15 mouse cellular contexts compared by ENCODE assay signal in the genomic region with DNA sequence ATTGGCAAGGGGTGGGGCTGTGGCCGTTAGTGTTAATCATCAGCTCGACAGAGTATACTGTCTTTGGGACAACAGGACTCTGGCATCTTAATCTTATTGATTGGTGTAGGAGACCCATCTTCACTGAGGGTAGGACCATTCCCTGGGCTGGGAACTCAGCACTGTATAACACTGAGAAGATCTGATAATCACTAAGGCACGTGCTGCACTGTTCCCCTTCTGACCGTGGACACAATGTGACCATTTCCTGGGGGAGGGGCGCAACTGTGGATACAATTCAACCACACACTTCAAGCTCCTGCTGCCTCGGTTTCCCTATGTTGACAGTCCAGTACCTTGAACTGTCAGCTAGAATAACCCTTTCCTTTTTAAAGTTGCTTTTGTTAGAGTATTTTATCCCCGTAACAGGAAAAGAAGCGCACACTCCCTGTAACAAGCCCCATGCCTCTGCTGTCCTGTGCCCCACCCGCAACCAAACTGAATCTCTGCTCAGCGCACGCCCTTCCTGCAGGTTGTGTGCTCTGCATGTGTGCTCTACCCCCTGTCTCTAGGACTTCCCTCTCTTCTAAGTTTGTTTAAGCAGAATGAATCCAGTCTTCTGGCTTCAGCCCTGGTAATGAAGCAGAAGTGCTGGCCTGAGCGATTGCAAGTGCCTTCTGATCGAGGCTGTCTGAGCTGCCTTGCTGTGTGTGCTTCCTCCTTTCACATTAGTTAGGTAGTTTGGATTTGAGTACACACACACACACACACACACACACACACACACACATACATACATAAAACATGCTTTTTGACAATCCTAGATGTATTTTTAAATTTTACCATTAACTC. TPM values are rescaled to one million over a fixed set of nuclear protein-coding genes. Genes with fewer than 3 reads are reported as not detected.
DNase-seq lines count a peak whose midpoint lies in the region; ATAC-seq and TF ChIP-seq lines count a peak whose summit lies in the region.
"Had no signal": no experiment of that assay in that cellular context is flagged by ENCODE, and none has a peak within 500 bp of the region (broad histone marks: within the 10 kb centered on the region; RNA-seq: fewer than 3 reads in every experiment).

No protein-coding gene starts in this region.

- WGBS in lung, embryonic 16.5 days, result 52% methylated on average over 13 of the region's 13 CpGs
- WGBS in liver, postnatal 0 days (ENCODE audit: insufficient replicate concordance), result 24% methylated on average over 13 of the region's 13 CpGs
- 52% methylated on average over 13 of the region's 13 CpGs for WGBS in stomach, embryonic 16.5 days
- 61% methylated on average over 13 of the region's 13 CpGs for WGBS in kidney, embryonic 15.5 days
- WGBS in forebrain, embryonic 13.5 days, result 76% methylated on average over 13 of the region's 13 CpGs

- no peaks in the 10 kb centered on the region for H3K36me3 ChIP-seq in lung, embryonic 16.5 days (ENCODE audit: control insufficient read depth, insufficient read depth, low read length)
- no peaks in the 10 kb centered on the region for H3K36me3 ChIP-seq in liver, postnatal 0 days (replicated peaks; ENCODE audit: insufficient read depth, low read length)
- no peaks in the 10 kb centered on the region for H3K36me3 ChIP-seq in stomach, embryonic 16.5 days (ENCODE audit: control insufficient read depth, insufficient read depth, low read length)
- no peaks in the 10 kb centered on the region for H3K36me3 ChIP-seq in kidney, embryonic 15.5 days
- no peaks in the 10 kb centered on the region for H3K36me3 ChIP-seq in forebrain, embryonic 13.5 days (ENCODE audit: poor library complexity, severe bottlenecking)
- H3K36me3 ChIP-seq: heart, embryonic 15.5 days had no signal

- peaks cover 34% of the 10 kb centered on the region for H3K4me1 ChIP-seq in lung, embryonic 16.5 days (replicated peaks; ENCODE audit: control insufficient read depth, insufficient read depth, low read length)
- H3K4me1 ChIP-seq in liver, postnatal 0 days (ENCODE audit: insufficient read depth), result peaks cover 29% of the 10 kb centered on the region
- peaks cover 41% of the 10 kb centered on the region for H3K4me1 ChIP-seq in stomach, embryonic 16.5 days (ENCODE audit: control insufficient read depth, insufficient read depth, low read length)
- peaks cover 63% of the 10 kb centered on the region for H3K4me1 ChIP-seq in kidney, embryonic 15.5 days
- peaks cover 16% of the 10 kb centered on the region for H3K4me1 ChIP-seq in forebrain, embryonic 13.5 days

- no peaks in the 10 kb centered on the region for H3K27me3 ChIP-seq in lung, embryonic 16.5 days (ENCODE audit: control insufficient read depth, insufficient read depth, low read depth, low read length)
- H3K27me3 ChIP-seq in liver, postnatal 0 days (ENCODE audit: insufficient read depth, low read length), result no peaks in the 10 kb centered on the region
- H3K27me3 ChIP-seq in stomach, embryonic 16.5 days (ENCODE audit: control insufficient read depth, insufficient read depth, low read length), result no peaks in the 10 kb centered on the region
- no peaks in the 10 kb centered on the region for H3K27me3 ChIP-seq in kidney, embryonic 15.5 days
- H3K27me3 ChIP-seq in forebrain, embryonic 13.5 days, result no peaks in the 10 kb centered on the region
- H3K27me3 ChIP-seq: CH12.LX; heart, embryonic 15.5 days had no signal

- no peak overlapping the region for H3K9ac ChIP-seq in lung, embryonic 16.5 days (ENCODE audit: low read length)
- no peak overlapping the region for H3K9ac ChIP-seq in liver, postnatal 0 days (replicated peaks)
- H3K9ac ChIP-seq in stomach, embryonic 16.5 days (ENCODE audit: low read length), result no peak overlapping the region
- no peak overlapping the region for H3K9ac ChIP-seq in kidney, embryonic 15.5 days
- H3K9ac ChIP-seq in forebrain, embryonic 13.5 days, result no peak overlapping the region
- H3K9ac ChIP-seq: heart, embryonic 15.5 days had no signal

- ATAC-seq in lung, embryonic 16.5 days (ENCODE audit: low read depth), result peak; percentile 61
- ATAC-seq in hematopoietic stem cell, adult 5-6 weeks (replicated peaks in 1 of 2; ENCODE audit: insufficient read depth in 1 of 2, low FRiP score in 2 of 2, low TSS enrichment in 1 of 2, low read depth in 1 of 2, poor library complexity in 2 of 2, severe bottlenecking in 2 of 2), result peak; percentile 55 to 72; a peak in 3 of 4 replicates
- peak; percentile 21; the same call in 1 of the 2 replicates for ATAC-seq in liver, postnatal 0 days
- ATAC-seq in stomach, embryonic 16.5 days (ENCODE audit: insufficient read depth, low FRiP score), result peak; percentile 60
- no peak for ATAC-seq in kidney, embryonic 15.5 days (replicated peaks; ENCODE audit: low FRiP score)
- no peak for ATAC-seq in forebrain, embryonic 13.5 days
- ATAC-seq: forebrain, embryonic 16.5 days had no signal

- DNase-seq in lung, postnatal 25 days (ENCODE audit: low spot score), result no peak
- no peak for DNase-seq in liver, postnatal 0 days
- no peak for DNase-seq in thymus, postnatal 14 days
- DNase-seq: adrenal gland, adult 2 months; cerebellum, postnatal 25 days; gastrocnemius, postnatal 14 days; right cerebral cortex, postnatal 14 days had no signal

- no peaks in the 10 kb centered on the region; the same call in 1 of the 2 replicates for H3K9me3 ChIP-seq in lung, embryonic 16.5 days (ENCODE audit: control insufficient read depth, low read length)
- H3K9me3 ChIP-seq in liver, postnatal 0 days (ENCODE audit: low read length), result no peaks in the 10 kb centered on the region
- no peaks in the 10 kb centered on the region for H3K9me3 ChIP-seq in stomach, embryonic 16.5 days (replicated peaks; ENCODE audit: control insufficient read depth, low read length)
- no peaks in the 10 kb centered on the region for H3K9me3 ChIP-seq in kidney, embryonic 15.5 days (replicated peaks)
- no peaks in the 10 kb centered on the region for H3K9me3 ChIP-seq in forebrain, embryonic 13.5 days (replicated peaks)
- H3K9me3 ChIP-seq: heart, embryonic 15.5 days had no signal

- H3K4me2 ChIP-seq in lung, embryonic 16.5 days (ENCODE audit: low read depth, low read length), result 0 out of 2 replicates have a peak overlapping the region, but pooled peaks have one; percentile 9
- H3K4me2 ChIP-seq in liver, postnatal 0 days (ENCODE audit: low read depth, low read length), result peak overlapping the region; percentile 27
- peak overlapping the region; percentile 55 for H3K4me2 ChIP-seq in stomach, embryonic 16.5 days (ENCODE audit: low read depth, low read length)
- no peak overlapping the region for H3K4me2 ChIP-seq in kidney, embryonic 15.5 days
- no peak overlapping the region for H3K4me2 ChIP-seq in forebrain, embryonic 13.5 days
- H3K4me2 ChIP-seq: heart, embryonic 15.5 days had no signal

- H3K27ac ChIP-seq in lung, embryonic 16.5 days (ENCODE audit: low read length), result 0 out of 2 replicates have a peak overlapping the region, but pooled peaks have one; percentile 7
- no peak overlapping the region; the same call in 1 of the 2 replicates for H3K27ac ChIP-seq in liver, postnatal 0 days (ENCODE audit: low read depth)
- peak overlapping the region; percentile 53 for H3K27ac ChIP-seq in stomach, embryonic 16.5 days (ENCODE audit: low read length)
- H3K27ac ChIP-seq in kidney, embryonic 15.5 days, result no peak overlapping the region
- H3K27ac ChIP-seq in forebrain, embryonic 13.5 days, result no peak overlapping the region
- H3K27ac ChIP-seq: heart, embryonic 15.5 days had no signal

- H3K4me3 ChIP-seq in lung, embryonic 16.5 days (ENCODE audit: low read length), result no peak overlapping the region
- H3K4me3 ChIP-seq in liver, postnatal 0 days (ENCODE audit: low read depth, low read length), result no peak overlapping the region
- H3K4me3 ChIP-seq in stomach, embryonic 16.5 days (replicated peaks; ENCODE audit: low read length), result 0 out of 2 replicates have a peak overlapping the region, but pooled peaks have one; percentile 2
- H3K4me3 ChIP-seq in kidney, embryonic 15.5 days (replicated peaks), result no peak overlapping the region
- H3K4me3 ChIP-seq in forebrain, embryonic 13.5 days, result no peak overlapping the region
- H3K4me3 ChIP-seq: heart, embryonic 15.5 days had no signal

- no peak for TF ChIP-seq CTCF in liver, postnatal 0 days (IDR thresholded peaks at IDR 0.05; ENCODE audit: low read depth)

- TF ChIP-seq EP300 in liver, postnatal 0 days (IDR thresholded peaks at IDR 0.05; ENCODE audit: low read depth), result no peak

RNA-seq across cellular contexts. Expression of a gene that starts 55.1 kb away (rescaled TPM):
- polyA plus RNA-seq in lung, embryonic 16.5 days (2015; fragmentation: Nextera tagmentation; extraction: Ambion mirVana), result 20.4 and 22.1 TPM in 2 replicates
- 17.4 and 20.1 TPM in 2 replicates for total RNA-seq in hematopoietic stem cell, adult 5-6 weeks (2017)
- polyA plus RNA-seq in liver, postnatal 0 days (2015; fragmentation: Nextera tagmentation; extraction: Ambion mirVana), result 4.0 and 4.8 TPM in 2 replicates
- 25.8 and 27.5 TPM in 2 replicates for polyA plus RNA-seq in stomach, embryonic 16.5 days (2015; fragmentation: Nextera tagmentation; extraction: Ambion mirVana)
- polyA plus RNA-seq in kidney, embryonic 15.5 days (2015; fragmentation: Nextera tagmentation; extraction: Ambion mirVana), result 23.7 and 24.4 TPM in 2 replicates
- 11.6 and 12.4 TPM in 2 replicates for polyA plus RNA-seq in forebrain, embryonic 13.5 days (2015; fragmentation: Nextera tagmentation; extraction: Ambion mirVana)

Comparison
In these comparisons a context has a peak if more than half of its experiments do, and no peak if none do; other contexts are left out.
1. ATAC-seq: peak in lung, embryonic 16.5 days (single experiment), hematopoietic stem cell, adult 5-6 weeks (2 of 2), liver, postnatal 0 days (single experiment) and stomach, embryonic 16.5 days (single experiment); none in kidney, embryonic 15.5 days (single experiment) and forebrain, embryonic 13.5 days (single experiment).
2. H3K27ac ChIP-seq: peak in lung, embryonic 16.5 days (single experiment) and stomach, embryonic 16.5 days (single experiment); none in liver, postnatal 0 days (single experiment), kidney, embryonic 15.5 days (single experiment) and forebrain, embryonic 13.5 days (single experiment).
3. H3K4me2 ChIP-seq: peak in lung, embryonic 16.5 days (single experiment), liver, postnatal 0 days (single experiment) and stomach, embryonic 16.5 days (single experiment); none in kidney, embryonic 15.5 days (single experiment) and forebrain, embryonic 13.5 days (single experiment).